Mouse (Mus musculus): ENCODE measurements around the gene Fmnl3.

DNA sequence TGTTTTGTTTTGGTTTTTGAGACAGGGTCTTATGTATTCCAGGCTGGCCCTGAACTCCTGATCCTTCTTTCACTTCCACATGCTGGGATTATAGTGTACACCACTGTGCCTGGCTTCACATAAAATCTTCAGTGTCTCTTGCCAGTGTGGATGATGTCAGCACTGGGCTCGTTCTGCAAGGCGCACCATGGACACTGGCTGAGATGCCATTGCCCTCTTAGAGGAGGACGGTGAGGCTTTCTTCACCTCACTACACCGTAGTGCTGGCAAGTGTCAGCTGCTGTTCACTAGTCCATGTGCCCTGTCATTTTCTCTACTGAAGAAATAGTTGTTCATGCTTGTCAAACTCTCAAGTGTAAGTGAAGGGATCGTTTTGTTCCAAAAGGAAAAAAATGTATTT, 59.7 kb downstream of the Fmnl3 start:
- TF ChIP-seq CTCF (IDR thresholded peaks at IDR 0.05; ENCODE audit: extremely low read depth, insufficient read length, insufficient replicate concordance, low read depth, low read length) (no peak), POLR2A (IDR thresholded peaks at IDR 0.05; ENCODE audit: low read depth, low read length) (no peak)
